24 mouse cellular contexts compared by ENCODE assay signal in genomic region chr10:122561924-122562323, GRCm38 (mm10).
"Had no signal": no experiment of that assay in that cellular context is flagged by ENCODE, and none has a peak within 500 bp of the region (broad histone marks: within the 10 kb centered on the region; RNA-seq: fewer than 3 reads in every experiment).

No protein-coding gene starts in this region.

- H3K4me1 ChIP-seq: megakaryocyte, embryonic 14.5 days had no signal

- H3K36me3 ChIP-seq: kidney, embryonic 15.5 days; limb, embryonic 12.5 days; limb, embryonic 15.5 days; midbrain, embryonic 10.5 days; midbrain, embryonic 13.5 days; neural tube, embryonic 13.5 days had no signal

- H3K4me3 ChIP-seq: kidney, embryonic 15.5 days; limb, embryonic 12.5 days; limb, embryonic 15.5 days; megakaryocyte, embryonic 14.5 days; midbrain, embryonic 10.5 days; midbrain, embryonic 13.5 days; myocyte; neural tube, embryonic 13.5 days had no signal

- H3K27ac ChIP-seq: kidney, embryonic 15.5 days; limb, embryonic 12.5 days; limb, embryonic 15.5 days; liver, embryonic 14.5 days; midbrain, embryonic 10.5 days; midbrain, embryonic 13.5 days; neural tube, embryonic 13.5 days; stomach, postnatal 0 days had no signal

- H3K9me3 ChIP-seq: kidney, embryonic 15.5 days; limb, embryonic 12.5 days; limb, embryonic 15.5 days; megakaryocyte, embryonic 14.5 days; midbrain, embryonic 10.5 days; midbrain, embryonic 13.5 days; neural tube, embryonic 13.5 days had no signal

- H3K27me3 ChIP-seq: kidney, embryonic 15.5 days; limb, embryonic 12.5 days; limb, embryonic 15.5 days; megakaryocyte, embryonic 14.5 days; midbrain, embryonic 13.5 days; neural tube, embryonic 13.5 days had no signal

- DNase-seq: kidney, adult 11 months; kidney, adult 8-10 months; kidney, postnatal 10 days; kidney, postnatal 36 days; left cerebral cortex, postnatal 4 days; lung, embryonic 14.5 days; right cerebral cortex, adult 18-20 months; right cerebral cortex, postnatal 14 days; right cerebral cortex, postnatal 4 days; thymus, adult 2 months; thymus, postnatal 14 days; thymus, postnatal 4 days had no signal

- H3K9ac ChIP-seq: kidney, embryonic 15.5 days; limb, embryonic 12.5 days; limb, embryonic 15.5 days; liver, embryonic 14.5 days; lung, embryonic 14.5 days; midbrain, embryonic 13.5 days; neural tube, embryonic 13.5 days had no signal

- ATAC-seq: lung, postnatal 0 days; midbrain, embryonic 13.5 days; midbrain, embryonic 16.5 days had no signal

- H3K4me2 ChIP-seq: kidney, embryonic 15.5 days; limb, embryonic 12.5 days; limb, embryonic 15.5 days; lung, embryonic 14.5 days; midbrain, embryonic 13.5 days; neural tube, embryonic 13.5 days had no signal
